Mouse (Mus musculus): ENCODE results near the gene Anp32a. TPM values are rescaled to one million over a fixed set of nuclear protein-coding genes. Genes with fewer than 3 reads are reported as not detected.

Anp32a gene
- polyA plus RNA-seq, 1 experiment from 2014 or later, result 82.1 TPM

DNA sequence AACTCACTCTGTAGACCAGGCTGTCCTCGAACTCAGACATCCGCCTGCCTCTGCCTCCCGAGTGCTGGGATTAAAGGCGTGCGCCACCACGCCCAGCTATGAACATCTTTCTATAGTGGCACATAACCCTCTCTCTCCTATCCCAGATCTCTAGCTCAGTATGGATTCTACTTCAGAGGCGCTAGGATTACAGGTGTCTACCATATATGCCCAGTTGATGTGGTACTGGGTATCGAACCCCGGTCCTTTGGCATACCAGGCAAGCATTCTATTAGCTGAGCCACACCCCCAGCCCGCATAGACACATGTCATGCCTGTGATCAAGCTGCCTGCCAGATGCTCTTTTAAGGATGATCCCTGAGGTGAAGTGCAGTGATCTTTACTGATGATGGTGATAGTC lies 82.8 kb downstream of the Anp32a start:
- Histone ChIP-seq H3K27ac (replicated peaks; ENCODE audit: low read depth, low read length) (no peak overlapping the region), H3K27me3 (ENCODE audit: control insufficient read depth, insufficient read depth, low read length) (no peaks in the 10 kb centered on the region), H3K9ac (replicated peaks; ENCODE audit: low read length) (no peak overlapping the region), H3K4me1 (ENCODE audit: control insufficient read depth, insufficient read depth, low read length) (0 out of 2 replicates have a peak, but pooled peaks cover 3% of the 10 kb centered on the region), H3K4me3 (replicated peaks; ENCODE audit: low read depth, low read length) (no peak overlapping the region), H3K36me3 (ENCODE audit: control insufficient read depth, insufficient read depth, low read length) (peaks cover 54% of the 10 kb centered on the region), H3K9me3 (ENCODE audit: control insufficient read depth, low read length) (no peaks in the 10 kb centered on the region), H3K4me2 (ENCODE audit: low read length) (no peak overlapping the region)
- no peak for ATAC-seq (ENCODE audit: low FRiP score, low TSS enrichment)
- 96% methylated on average over 10 of the region's 10 CpGs for WGBS
- DNase-seq, result no peak

DNA sequence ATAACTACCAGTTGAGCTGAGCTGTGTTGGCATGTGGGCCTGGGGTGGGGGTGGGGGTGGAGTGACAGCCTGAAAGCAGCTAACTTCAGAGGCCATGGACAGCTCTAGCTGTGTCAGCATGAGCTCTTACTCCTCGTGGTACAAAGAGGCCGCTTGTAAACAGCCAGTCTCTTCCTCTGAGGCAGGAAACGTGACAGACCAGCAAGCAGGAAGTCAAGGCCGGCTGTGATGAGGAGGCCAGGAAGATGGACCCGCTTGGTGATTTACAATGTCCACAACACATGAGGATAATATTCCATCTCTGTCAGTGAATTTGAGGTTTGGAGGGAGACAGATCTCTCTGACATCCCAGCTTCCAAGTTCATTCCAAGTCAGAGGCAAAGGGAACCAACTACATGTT lies 84.2 kb downstream of the Anp32a start:
- H3K9ac ChIP-seq (replicated peaks; ENCODE audit: low read length), result no peak overlapping the region
- H3K9me3 ChIP-seq (ENCODE audit: control insufficient read depth, low read length), result 0 out of 2 replicates have a peak, but pooled peaks cover 3% of the 10 kb centered on the region
- DNase-seq (no peak), ATAC-seq (ENCODE audit: low FRiP score, low TSS enrichment) (no peak)
- peaks cover 67% of the 10 kb centered on the region for H3K36me3 ChIP-seq (ENCODE audit: control insufficient read depth, insufficient read depth, low read length)
- no peak overlapping the region for H3K27ac ChIP-seq (replicated peaks; ENCODE audit: low read depth, low read length)
- WGBS, result 78% methylated on average over 5 of the region's 5 CpGs
- H3K27me3 ChIP-seq (ENCODE audit: control insufficient read depth, insufficient read depth, low read length), result no peaks in the 10 kb centered on the region
- no peak overlapping the region for H3K4me2 ChIP-seq (ENCODE audit: low read length)
- no peak overlapping the region for H3K4me3 ChIP-seq (replicated peaks; ENCODE audit: low read depth, low read length)
- H3K4me1 ChIP-seq (ENCODE audit: control insufficient read depth, insufficient read depth, low read length), result 0 out of 2 replicates have a peak, but pooled peaks cover 3% of the 10 kb centered on the region

DNA sequence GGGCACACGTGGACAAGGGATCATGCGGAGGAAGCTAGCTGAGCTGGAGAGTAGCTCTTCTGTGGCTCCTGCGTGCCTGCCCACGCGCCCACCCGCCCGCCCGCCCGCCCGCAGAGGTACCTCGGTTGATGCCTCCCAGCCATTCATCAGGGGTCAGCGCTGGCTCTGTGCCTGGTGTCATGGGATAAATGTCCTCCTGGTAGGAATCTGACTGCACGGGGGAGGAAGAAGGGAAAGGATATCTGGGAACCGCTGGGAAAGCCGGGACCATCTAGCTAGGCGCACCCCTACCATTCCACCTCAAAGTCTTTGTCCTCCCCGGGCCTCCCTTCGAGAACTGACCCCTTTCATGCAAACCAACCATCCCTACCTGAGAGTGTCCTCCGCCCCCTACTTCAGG lies 84.9 kb downstream of the Anp32a start:
- H3K4me2 ChIP-seq (ENCODE audit: low read length), result no peak overlapping the region
- ATAC-seq (ENCODE audit: low FRiP score, low TSS enrichment) (no peak), DNase-seq (no peak)
- H3K4me1 ChIP-seq (ENCODE audit: control insufficient read depth, insufficient read depth, low read length), result 0 out of 2 replicates have a peak, but pooled peaks cover under 1% of the 10 kb centered on the region
- H3K27me3 ChIP-seq (ENCODE audit: control insufficient read depth, insufficient read depth, low read length), result no peaks in the 10 kb centered on the region
- H3K9ac ChIP-seq (replicated peaks; ENCODE audit: low read length), result no peak overlapping the region
- WGBS, result 94% methylated on average over 19 of the region's 19 CpGs
- no peak overlapping the region for H3K4me3 ChIP-seq (replicated peaks; ENCODE audit: low read depth, low read length)
- H3K27ac ChIP-seq (replicated peaks; ENCODE audit: low read depth, low read length), result no peak overlapping the region
- H3K9me3 ChIP-seq (ENCODE audit: control insufficient read depth, low read length), result 0 out of 2 replicates have a peak, but pooled peaks cover 4% of the 10 kb centered on the region
- H3K36me3 ChIP-seq (ENCODE audit: control insufficient read depth, insufficient read depth, low read length), result peaks cover 74% of the 10 kb centered on the region

DNA sequence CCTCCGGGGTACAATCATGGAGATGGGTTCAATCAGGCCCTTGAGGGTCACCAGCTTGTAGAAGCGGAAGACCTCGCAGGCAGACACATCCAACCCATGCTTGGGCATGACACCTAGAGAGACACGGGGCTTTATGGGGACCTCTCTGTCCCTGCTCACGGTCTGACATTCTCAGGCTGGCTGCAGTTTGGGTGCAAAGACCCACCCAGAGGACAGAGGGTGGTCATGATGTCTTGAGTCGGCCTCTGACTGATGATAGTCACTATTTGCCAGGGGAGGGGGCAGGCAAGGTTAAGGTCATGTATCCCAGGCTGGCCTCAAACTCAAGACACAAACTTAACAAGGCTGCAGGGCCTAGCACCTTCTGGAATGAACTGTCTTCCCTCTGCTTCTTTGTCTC lies 85.4 kb downstream of the Anp32a start:
- Histone ChIP-seq H3K27me3 (ENCODE audit: control insufficient read depth, insufficient read depth, low read length) (no peaks in the 10 kb centered on the region), H3K4me3 (replicated peaks; ENCODE audit: low read depth, low read length) (no peak overlapping the region), H3K4me1 (ENCODE audit: control insufficient read depth, insufficient read depth, low read length) (no peaks in the 10 kb centered on the region), H3K36me3 (ENCODE audit: control insufficient read depth, insufficient read depth, low read length) (peaks cover 78% of the 10 kb centered on the region), H3K9ac (replicated peaks; ENCODE audit: low read length) (no peak overlapping the region), H3K9me3 (ENCODE audit: control insufficient read depth, low read length) (0 out of 2 replicates have a peak, but pooled peaks cover 4% of the 10 kb centered on the region), H3K27ac (replicated peaks; ENCODE audit: low read depth, low read length) (no peak overlapping the region), H3K4me2 (ENCODE audit: low read length) (no peak overlapping the region)
- WGBS, result 93% methylated on average over 6 of the region's 6 CpGs
- no peak for DNase-seq
- ATAC-seq (ENCODE audit: low FRiP score, low TSS enrichment), result no peak

DNA sequence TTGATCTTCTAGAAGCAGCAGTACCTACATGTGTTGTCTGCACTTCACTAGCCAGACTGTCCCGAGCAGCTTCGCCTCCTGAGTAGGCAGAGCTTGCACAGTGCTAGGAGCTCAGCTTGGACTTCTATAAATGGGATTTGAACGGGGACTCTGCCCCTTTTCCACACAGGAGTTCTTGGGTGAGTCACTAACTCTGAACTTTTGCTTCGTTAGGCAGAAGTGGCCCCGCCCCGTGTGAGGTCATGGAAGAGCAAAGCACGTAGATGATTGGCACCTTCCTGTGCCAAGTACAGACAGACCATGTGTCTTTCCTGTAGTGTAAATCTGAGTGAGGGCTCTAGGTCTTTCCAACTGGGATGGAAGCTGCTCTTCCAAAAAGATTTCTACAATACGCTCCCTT lies 85.9 kb downstream of the Anp32a start:
- Histone ChIP-seq H3K36me3 (ENCODE audit: control insufficient read depth, insufficient read depth, low read length) (peaks cover 77% of the 10 kb centered on the region), H3K9me3 (ENCODE audit: control insufficient read depth, low read length) (0 out of 2 replicates have a peak, but pooled peaks cover 4% of the 10 kb centered on the region), H3K9ac (replicated peaks; ENCODE audit: low read length) (no peak overlapping the region), H3K4me1 (ENCODE audit: control insufficient read depth, insufficient read depth, low read length) (no peaks in the 10 kb centered on the region), H3K27me3 (ENCODE audit: control insufficient read depth, insufficient read depth, low read length) (no peaks in the 10 kb centered on the region), H3K4me2 (ENCODE audit: low read length) (no peak overlapping the region), H3K4me3 (replicated peaks; ENCODE audit: low read depth, low read length) (no peak overlapping the region), H3K27ac (replicated peaks; ENCODE audit: low read depth, low read length) (no peak overlapping the region)
- WGBS, result 93% methylated on average over 8 of the region's 8 CpGs
- DNase-seq (no peak), ATAC-seq (ENCODE audit: low FRiP score, low TSS enrichment) (no peak)

Other genes starting within 250 kb of the Anp32a start
- 14.7 and 20.2 TPM in 2 replicates for gene Glce, start 218.6 kb upstream of the Anp32a start, polyA plus RNA-seq (2014; fragmentation: Nextera tagmentation; extraction: Ambion mirVana)
- not detected in 2 replicates for gene Spesp1, start 59.1 kb upstream of the Anp32a start, polyA plus RNA-seq (2014; fragmentation: Nextera tagmentation; extraction: Ambion mirVana)
- 33.2 and 34.5 TPM in 2 replicates for gene Coro2b, start 195.8 kb downstream of the Anp32a start, polyA plus RNA-seq (2014; fragmentation: Nextera tagmentation; extraction: Ambion mirVana)

Measured in midbrain, embryonic 14.5 days (tissue).